Mouse (Mus musculus) urinary bladder, postnatal 4 days (tissue): ENCODE results near the gene Kcnc3.

ENCODE experiments used
- DNase-seq, 2 experiments: peaks; one replicate each; pipeline ENCODE4 v3.0.0; 2021 to 2022; ENCODE audit warnings: low spot score in 2 of 2

The Kcnc3 gene

DNA sequence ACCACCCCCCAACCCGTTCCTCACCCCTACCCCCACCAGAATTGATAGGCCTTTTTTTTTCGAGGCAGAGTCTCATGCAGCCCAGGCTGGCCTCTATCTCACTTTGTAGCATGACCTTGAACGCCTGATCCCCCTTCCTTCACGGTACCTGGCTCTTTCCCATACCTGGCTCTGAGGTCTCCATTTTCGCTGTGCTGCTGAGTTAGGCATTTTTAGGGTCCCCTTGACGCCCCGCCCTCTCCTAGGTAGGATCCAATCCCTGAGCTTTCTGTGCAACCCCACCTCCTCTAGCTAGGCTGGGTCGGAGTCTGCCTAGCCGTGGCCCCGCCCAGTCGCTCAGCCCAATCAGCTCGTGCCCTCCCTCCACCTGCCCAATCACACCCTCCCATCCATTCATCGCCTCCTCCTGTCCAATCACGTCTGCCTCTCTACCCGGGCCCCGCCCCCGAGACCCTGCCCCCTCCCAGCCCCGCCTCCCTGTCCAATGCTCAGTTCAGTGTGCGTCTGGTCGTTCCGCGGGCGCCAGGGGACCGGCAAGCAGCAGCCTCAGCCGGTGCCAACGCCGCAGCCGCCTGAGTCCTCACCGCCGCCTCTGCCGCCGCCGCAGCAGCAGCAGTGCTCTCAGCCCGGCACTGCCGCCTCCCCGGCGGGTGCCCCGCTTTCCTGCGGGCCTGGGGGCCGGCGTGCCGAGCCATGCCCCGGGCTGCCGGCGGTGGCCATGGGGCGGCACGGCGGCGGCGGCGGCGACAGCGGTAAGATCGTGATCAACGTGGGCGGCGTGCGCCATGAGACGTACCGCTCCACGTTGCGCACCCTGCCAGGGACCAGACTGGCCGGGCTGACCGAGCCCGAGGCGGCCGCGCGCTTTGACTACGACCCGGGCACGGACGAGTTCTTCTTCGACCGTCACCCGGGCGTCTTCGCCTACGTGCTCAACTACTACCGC lies at the start of gene Kcnc3:
TSS of gene Kcnc3 (plus strand) at position 263 of the 946 bp plus-strand sequence.
- peak; percentile 78 to 83 for DNase-seq

DNA sequence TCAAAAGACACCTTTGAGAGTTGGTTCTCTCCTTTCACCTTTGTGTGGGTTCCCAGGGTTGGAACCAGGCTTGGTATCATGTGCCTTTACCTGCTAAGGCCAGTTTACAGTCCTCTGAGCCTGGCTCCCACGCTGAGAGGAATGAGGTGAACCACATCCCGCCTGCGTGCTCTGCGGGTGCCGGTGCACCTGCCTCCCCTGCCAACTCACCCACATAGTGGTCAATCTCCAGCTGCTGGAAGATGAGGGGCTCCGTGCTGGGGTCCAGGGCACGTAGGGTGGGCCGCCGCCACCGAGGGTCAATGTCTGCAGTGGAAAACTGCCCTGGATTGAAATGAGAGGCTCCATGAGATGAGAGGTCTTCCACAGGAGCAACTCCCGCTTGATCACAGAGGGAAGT lies 47.9 kb upstream of the Kcnc3 start:
- DNase-seq, result no peak

DNA sequence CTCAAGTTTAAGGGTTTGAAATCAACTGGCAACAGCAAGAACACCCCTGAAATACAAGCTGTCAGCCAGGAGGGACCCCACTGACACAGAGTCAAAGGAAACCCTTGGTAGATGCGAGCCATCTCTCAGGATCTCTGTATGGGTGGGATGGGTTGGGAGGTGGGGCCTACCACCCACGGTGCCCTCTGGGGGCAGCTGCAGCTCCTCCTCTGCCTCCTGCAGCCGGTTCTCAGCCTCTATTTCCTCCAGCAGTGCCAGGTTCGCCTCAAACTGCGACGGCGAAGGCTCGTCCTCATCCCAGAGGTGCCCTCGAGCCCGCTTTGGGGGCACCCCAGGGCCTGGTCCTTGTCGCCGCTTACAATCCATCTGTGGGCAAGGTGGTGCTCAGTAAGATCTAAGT lies 47.4 kb upstream of the Kcnc3 start:
- no peak for DNase-seq

DNA sequence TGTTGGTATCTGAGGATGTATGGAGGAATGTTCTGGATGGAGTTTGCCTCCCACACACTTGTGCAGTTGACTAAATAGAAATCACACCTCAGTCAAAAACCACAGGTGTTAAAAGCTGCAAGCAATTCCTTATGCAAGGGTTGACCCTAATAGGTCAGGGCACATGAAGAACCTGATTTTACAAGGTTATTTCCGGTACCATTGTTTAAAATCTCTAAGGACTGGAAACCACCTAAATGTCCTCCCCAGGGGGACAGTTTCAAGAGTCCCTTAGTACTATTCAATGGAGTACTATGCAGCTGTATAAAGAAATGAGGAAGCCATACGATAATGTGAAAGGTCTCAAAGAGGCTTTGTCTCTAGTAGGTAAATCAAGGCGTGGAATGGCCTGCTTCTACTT lies 44.2 kb upstream of the Kcnc3 start:
- DNase-seq, result no peak

DNA sequence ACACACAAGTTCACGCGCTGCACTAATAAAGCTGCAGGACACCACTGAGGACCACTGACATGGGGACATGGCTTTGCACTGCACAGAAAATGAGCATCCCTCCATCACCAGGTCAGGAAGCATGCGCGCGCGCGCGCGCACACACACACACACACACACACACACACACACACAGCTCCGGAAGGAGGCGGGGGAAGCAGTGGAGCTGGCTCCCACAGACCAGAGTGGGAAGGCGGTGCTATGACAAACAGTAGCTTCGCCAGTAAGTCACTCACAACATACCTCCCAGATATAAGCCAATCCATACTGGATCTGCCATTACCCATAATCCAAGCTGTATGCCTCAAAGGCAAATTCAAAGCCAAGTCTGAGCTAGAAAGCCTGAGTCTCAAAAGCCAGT lies 43.4 kb upstream of the Kcnc3 start:
- no peak for DNase-seq

DNA sequence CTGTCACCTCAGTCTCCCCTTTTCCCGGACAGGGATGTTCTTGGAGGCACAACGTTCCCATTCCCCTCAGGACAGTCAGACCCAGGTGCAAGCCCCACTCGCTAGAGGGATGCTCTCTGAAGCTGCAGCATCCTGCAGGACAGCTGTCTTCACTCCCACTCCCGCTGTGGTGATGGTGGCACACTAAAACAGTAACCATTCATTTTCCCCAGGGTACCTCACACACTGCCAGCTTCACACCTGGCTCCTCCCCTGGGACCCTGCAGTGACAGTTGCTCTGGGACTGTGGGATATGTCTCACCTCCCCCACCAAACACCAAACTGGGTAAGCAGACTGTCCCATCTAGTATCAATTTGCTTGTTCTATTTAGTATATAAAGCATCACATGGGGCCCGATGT lies 42.7 kb upstream of the Kcnc3 start:
- DNase-seq, result peak in 1 of 2 experiments; percentile 49

DNA sequence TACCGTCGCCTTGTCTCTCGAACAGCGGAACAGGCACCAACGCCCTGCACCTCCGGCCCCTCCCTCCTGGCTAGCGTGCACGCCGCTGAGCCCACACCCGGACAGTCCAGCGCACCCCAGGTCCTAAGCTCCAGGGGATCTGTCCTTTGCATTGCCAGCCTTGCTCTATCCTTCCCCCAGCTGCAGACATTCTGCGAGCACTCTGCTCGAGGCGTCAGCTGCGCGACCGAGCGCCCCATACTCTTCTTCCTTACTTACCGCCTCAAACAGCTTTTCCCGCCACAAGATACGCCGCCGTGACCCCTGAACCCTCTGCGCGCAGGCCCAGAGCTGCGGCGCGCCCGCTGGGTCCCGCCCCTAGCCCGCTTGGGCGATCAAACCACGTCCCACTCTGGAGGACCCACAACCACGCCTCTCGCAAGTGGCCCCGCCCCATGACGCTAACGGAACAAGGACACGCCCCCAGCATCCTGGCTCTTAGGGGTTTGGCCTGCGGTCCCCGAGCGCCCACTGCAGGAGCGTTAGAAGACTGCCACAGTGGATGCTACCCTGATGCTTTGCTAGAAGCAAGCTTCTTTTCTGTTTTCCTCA lies 41.9 kb upstream of the Kcnc3 start, which contains the start of gene Pold1:
TSS of gene Pold1 (minus strand) at position 353 of the 591 bp plus-strand sequence.
- peak; percentile 99 to 100 for DNase-seq

DNA sequence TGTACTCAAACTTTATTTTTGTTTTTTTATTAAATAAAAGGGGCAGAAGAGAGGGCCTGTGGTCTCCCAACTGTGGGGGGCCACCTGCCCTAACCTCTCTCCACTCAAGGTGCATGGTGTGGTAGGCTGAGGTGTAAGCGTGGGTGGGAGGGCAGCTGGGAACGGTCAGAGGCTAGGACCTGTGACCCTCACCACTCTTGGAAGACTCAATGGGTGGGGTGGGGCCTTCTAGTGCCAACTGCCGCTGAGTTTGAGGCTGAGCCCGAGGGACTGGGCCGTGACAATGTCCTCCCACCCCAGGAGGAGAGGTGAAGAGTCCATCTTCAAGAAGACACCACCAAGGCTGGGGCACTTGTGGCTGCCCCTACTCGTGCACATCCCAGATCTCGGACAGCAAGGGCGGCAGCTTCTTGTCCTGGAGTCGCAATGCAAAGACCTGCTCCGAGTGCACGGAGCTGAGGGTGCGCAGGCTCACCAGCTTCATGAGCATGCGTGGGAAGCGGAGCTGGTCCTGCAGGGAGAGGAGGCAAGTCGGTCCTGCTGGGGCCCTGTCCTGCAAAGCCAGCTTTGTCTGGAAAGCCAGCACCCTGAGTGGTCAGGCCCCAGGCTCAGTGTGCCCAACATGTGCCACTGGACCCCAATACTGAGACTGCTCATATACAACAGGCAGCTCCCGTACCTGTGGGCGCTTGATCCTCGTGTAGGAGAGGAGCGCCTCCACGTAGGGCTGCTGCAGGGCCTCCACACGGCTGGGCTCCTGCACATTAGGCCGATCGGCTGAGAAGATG lies 40.6 kb upstream of the Kcnc3 start:
- no peak for DNase-seq

DNA sequence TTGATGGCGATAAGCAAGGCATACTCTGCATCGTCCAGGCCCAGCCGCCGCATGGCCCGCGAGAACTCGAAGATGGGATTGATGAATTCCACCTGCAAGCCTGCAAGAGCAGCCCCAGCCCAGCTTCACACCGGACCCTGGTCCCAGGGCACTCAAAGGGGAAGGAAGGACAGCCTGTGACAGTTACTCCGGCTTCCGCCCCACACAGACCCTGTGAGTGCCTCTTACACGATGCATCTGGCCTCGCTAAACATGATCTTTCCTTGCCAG lies 40.1 kb upstream of the Kcnc3 start:
- DNase-seq, result peak in 1 of 2 experiments; percentile 58

DNA sequence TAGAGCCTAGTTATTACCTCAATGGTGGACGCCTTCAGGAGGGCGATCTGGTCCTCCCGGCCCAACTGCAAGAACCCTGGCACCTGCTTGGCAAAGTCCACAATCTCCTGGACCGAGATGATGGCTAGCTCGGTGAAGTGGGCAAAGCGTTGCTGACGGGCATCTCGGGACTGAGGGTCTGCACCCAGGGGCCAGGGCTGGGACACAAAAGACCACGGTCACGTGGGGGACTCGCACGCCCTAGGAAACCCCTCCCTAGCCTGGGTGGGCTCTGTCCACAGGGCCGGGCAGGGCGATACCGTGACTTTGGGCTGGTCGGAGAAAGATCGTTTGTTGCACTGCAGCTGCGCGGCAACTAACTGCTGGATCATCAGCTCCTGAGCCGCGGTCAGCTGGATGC lies 39.2 kb upstream of the Kcnc3 start:
- DNase-seq, result peak in 1 of 2 experiments; percentile 57

DNA sequence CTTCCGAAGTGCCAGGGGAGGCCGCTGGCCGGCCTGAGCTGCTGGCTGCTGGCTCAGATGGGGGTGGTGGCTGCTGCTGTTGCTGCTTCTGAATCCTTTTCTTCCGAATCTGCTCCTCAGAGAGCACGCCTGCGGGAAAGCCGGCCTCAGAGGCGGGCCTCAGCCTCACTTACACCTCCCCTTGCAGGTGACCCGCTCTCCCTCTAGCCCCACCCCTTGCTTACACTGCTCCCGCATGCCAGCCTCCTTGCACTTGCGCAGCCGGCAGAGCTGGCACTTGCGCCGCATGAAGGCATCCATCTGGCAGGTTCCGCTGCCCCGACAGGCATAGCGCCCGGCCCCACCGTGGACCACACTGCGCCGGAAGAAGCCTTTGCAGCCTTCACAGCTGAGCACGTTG lies 38.7 kb upstream of the Kcnc3 start:
- no peak for DNase-seq

DNA sequence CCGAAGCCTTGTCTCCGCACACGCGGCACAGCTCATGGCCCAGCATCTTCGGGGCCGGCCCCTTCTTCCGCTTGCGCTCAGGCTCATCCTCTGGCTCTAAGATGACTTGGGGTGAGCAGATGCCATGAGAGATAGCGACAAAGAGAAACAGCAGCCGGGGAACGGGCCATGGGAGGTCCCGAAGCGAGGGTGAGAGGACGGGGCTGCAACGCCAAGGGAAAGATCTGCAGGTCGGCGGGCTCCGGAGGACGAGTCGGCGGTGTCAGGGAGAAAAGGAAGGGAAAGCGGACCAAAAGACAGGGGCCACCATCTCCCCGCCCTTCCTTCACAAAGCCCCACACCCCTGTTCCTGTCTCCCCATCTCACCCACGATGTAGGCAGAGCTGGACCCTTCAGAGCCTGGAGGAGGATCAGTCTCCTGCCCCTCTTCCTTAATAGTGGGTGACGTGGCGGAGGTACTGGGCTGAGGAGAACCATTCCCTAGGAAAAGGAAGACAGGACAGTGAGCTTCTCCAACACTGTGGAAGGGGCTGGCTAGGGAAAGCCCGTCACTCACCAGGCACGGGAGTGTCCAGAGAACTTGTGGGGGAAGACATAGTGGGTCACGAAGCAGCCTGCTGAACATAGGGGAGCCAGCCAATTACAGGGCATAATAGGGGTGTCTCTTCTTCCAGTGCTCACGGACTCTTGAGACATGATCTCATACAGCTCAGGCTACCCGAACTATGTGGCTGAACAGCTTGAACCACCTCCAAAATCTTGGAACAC lies 38.1 kb upstream of the Kcnc3 start:
- peak in 1 of 2 experiments; percentile 57 for DNase-seq

DNA sequence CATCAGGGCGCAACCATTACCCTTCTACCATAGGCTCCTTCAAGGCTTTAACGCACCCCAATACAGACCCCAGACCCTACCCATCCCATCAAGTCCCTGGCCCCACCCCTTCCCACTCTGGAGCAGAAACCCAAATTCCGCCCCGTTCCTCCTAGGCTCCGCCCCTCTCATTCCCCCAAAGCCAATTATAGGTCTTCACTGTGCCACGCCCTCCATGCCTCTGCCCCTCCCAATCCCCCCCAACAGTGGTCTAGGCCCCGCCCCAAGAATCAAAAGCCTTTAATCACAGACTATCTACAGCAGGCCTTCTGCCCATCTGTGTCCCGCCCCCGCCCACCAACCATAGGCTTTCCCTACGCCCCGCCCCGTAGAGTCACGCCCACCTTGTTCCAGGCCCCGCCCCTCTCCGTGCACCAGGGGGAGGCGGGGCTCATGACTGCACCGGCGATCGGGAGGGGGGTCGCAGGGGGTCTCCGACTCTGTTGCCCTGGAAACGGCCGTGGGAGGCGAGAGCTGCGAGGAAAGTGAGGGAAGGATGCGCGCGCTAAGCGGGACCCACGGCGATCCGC lies 37.2 kb upstream of the Kcnc3 start:
- peak; percentile 78 to 89 for DNase-seq

DNA sequence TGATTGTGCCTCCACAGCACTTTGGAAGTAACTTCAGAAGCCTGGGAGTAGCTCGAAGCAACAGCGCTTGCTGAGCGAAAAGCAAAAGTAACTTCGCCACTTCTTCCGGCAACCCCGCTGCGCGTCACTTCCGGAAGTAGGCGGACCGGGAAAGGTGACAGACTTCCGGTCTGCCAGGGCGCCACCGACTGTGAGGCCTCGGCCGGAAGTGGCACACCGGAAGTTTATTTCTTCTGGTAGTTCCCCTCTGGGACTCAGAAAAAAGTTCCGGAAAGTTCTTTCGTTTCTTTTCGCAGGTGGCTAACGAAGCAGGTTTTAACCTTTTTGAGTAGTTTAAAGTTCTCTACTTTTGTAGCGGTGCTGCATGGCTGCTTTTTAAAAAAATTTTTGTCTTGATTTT lies 36.6 kb upstream of the Kcnc3 start, which contains the start of gene Nr1h2:
TSS of gene Nr1h2 (minus strand) at position 126 of the 400 bp plus-strand sequence.
- peak; percentile 93 to 97 for DNase-seq

DNA sequence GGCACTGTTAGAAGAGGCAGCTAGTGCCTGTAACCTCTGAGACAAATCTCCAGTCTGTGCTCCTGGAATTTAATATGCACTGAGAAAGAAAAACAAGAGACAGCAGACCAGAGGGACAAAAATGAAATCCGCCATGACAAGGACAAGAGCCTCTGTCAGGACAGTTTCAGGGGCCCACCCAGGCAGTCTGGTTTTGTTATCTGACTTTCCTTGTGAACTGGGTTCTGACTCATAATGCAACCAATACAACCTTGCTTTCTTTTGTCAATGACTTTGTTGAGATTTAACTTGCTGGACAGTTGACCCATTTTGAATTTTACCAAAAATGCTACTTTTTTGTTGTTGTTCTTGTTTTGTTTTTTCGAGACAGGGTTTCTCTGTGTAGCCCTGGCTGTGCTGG lies 32.8 kb upstream of the Kcnc3 start:
- no peak for DNase-seq

DNA sequence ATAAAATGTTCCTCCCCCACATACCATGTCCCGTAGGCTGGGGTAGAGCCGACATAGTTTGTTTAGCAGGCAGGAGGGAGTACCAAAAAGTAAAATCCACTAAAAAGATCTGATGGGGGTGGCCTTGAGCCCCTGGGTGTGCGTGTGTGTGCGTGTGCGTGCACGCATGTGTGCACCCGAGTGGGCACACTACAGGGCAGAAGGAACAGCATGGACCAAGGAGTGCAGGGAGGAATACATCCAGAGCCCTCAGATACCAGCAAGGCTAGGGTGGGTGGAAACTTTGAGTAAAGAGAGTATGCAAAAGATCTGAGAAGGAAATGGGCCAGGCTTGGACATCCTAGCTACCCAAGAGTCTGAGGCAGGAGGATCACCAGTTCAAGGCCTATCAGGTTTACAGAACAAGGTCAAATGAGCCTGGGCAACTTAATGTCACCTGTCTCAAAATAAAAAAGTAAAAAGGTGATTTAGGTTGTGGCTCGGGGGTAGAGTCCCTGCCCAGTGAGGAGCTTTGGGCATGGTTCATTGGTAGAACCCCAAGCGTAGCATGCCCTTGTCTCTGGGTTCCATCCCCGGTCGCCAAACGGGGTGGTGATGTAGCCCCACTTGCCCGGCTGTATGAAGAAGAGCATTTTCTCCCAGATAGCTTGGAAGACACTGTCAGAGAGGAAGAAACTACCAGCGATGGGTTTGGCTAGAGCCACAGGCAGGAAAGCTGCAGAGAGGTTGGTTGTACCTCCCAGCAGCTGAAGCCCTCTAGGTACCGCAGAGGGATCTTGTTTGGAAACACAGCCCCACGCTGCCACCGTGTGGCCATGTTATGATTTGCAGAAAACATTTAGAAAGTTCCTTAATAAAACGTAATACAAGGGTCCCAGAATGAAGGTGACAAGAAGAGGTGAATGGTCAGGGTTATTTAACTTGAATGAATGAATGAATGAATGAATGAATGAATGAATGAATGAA lies 29.7 kb upstream of the Kcnc3 start:
- peak; percentile 43 to 84 for DNase-seq

DNA sequence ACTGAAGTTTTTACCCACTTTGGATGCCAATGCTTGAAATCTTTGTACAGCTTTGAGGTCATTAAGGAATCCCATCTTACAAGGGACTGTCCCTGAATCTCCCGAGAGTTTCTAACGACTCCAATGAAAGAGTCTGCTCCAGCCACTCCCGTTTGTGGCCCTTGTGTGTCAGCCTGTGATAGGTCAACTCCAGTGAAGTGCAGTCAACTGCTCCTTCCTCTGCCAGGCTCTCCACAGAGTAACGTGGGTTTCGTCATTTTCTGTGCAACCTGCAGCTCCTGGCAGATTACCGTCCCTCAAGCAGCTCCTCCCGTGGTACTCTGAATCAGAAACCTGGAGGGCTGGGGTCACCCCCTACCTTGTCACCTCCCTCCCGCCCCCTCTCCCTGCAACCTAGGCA lies 27.2 kb upstream of the Kcnc3 start:
- no peak for DNase-seq

DNA sequence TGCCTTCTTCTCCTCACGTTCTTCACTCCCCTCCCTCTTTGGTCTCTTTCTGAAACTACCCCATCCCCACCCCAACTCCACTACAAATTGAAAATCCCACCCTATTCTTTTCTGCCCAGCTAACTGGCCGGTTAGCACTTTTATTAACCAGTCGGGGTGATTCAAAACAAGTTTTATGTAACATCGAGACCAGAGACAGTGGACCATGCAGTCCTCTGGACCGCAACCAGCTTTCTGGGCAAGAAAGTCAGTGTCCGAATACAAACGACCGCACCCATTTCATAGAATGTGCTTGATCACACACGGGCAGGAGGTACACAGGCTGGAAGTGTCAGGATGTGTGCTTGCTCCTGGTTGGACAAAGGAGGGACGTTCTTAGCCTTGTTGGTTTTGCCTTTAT lies 26.0 kb upstream of the Kcnc3 start:
- DNase-seq, result no peak

DNA sequence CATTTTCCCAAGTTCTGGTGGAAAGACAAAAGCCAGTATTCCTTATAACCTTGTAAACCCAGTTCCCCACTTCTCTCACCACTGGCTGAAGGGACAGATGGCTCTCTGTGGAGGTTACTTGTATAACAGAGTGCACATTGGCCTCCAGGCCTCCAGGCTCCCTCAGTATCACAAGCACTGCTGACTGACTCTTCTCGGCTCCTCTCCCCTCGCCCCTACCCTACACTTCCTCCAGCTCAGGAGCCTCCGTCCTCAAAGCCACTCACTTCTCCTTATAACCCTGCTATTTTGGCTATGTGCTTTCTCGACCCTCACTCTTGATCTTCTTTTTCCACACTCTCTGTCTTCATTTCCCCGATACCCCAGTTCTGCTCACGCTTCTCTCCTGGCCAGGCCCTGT lies 25.1 kb upstream of the Kcnc3 start:
- DNase-seq, result no peak

DNA sequence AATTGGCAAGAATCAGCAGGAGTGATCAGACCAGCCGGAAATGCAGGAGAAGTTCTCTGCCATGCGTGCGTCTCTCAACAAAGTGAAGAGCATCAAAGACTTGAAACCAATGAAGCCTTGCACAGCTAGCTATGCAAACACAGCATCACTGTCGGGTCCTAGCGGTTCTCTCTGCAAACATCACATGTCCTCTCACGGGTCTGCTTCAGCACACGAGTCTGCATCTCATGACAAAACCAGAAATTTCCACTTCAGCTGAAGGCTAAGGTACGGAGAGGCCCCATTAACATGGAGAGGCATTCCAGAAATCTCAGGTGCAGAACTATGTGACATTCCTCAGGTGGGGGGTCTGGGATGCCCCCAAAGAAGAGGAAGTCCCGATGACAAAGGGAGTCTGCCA lies 21.7 kb upstream of the Kcnc3 start:
- no peak for DNase-seq
